Mouse (Mus musculus) ES-E14 (cell line): ENCODE data around the gene Aurkc.
"Not testable (repeated sequence)": the region's sequence is repeated elsewhere in the genome, so short reads cannot be mapped to it uniquely, and the experiment has no call there.

Source experiments
- CHD2 ChIP-seq: IDR thresholded peaks from 2 replicates; pipeline ENCODE4 v1.6.1; 2014; ENCODE audit warnings: mild to moderate bottlenecking, low read depth, low read length, inconsistent platforms
- ZNF384 ChIP-seq: IDR thresholded peaks from 2 replicates; pipeline ENCODE4 v1.6.1; 2012; ENCODE audit warnings: low read depth, low read length, inconsistent platforms

- TF ChIP-seq ZNF384, CHD2: not testable (repeated sequence)
Measured at GRCm38 (mm10) chr7:6995251-6995650, at the start of gene Aurkc.
